Mouse (Mus musculus) mesoderm, embryonic 11.5 days (tissue): ENCODE measurements around the gene Prodh2.
"Not testable (repeated sequence)": the region's sequence is repeated elsewhere in the genome, so short reads cannot be mapped to it uniquely, and the experiment has no call there.

Experiments used
- DNase-seq: peaks from one replicate; pipeline ENCODE4 v3.0.0-alpha.2; 2012; ENCODE audit warnings: low read depth, low spot score

Gene Prodh2

DNA sequence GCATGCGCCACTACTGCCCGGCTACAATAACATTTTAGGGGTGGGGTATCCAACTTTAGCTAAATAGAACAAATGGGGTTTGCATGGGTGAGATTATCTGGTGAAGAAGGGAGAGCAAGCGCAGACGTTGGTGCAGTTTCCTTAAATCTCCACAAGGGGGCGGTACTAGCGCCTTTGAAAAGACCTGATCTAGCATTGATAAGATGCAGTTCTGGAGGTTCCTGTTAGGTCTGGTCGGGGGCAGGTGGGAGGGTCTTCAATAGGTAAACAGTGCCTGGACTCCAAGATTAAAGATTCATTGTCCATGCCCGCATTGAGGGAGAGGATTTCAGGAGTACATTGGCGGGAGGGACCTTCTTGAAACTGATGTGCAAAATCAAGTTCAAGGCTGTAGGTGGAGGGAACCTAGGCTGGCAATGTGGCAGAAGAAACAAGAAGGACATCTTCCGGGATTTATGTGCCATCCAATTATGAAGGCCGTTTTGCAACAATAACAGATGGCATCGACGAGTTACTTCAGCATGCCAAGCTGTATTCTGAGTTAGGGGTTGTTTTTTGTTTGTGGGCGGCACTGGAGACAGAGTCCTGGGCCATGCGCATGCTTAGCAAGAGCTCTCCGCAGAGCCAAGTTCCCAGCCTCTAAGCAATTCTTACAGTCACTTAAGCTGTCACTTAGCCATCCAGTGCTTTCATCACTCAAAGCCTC lies 3.0 kb upstream of the Prodh2 start:
- peak; percentile 63 for DNase-seq

- DNase-seq = no peak
Measured at GRCm38 (mm10) chr7:30490957-30491307, 2.5 kb upstream of the Prodh2 start.

- peak; percentile 80 for DNase-seq
Measured at GRCm38 (mm10) chr7:30492765-30493164, 657 bp upstream of the Prodh2 start.

DNA sequence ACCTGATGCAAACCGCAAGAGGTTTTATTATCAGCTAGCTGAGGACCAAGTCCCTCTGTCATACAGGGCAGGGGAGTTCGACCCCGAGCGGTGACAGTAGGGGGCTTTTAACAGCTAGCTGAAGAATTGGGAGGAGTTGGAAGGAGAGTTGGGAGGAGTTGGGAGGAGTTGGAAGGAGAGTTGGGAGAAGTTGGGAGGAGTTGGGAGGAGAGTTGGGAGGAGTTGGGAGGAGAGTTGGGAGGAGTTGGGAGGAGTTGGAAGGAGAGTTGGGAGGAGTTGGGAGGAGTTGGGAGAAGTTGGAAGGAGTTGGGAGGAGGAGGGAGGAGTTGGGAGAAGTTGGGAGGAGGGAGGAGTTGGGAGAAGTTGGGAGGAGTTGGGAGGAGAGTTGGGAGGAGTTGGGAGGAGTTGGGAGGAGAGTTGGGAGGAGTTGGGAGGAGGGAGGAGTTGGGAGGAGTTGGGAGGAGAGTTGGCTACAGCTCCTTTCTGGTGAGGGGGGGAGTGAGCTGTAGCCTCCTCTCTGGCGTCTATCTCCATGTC lies 2.2 kb downstream of the Prodh2 start:
- not testable (repeated sequence) for DNase-seq

DNA sequence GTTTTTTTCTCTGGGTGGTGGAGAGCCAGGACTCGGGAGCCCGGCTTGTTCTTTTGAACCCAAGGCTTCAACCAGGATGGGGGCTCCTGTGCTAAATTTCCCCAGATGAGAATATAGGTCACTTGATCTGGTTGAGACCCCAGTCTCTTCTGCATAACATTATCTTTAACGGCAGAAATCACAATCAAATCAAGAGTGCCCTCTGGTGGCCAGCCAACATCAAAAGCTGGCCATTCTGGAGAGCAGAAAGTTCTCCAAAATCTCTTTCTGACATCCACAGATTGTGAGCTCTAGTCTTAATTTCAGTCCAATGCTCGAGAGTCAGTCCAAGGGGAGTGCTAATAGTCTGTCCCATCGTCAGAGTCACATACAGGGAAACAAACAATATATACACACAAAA lies 7.7 kb downstream of the Prodh2 start:
- DNase-seq = not testable (repeated sequence)

GRCm38 (mm10) chr7:30508061-30508460 lies 14.6 kb downstream of the Prodh2 start:
- DNase-seq = no peak

- DNase-seq = no peak
Measured at GRCm38 (mm10) chr7:30515003-30515760, 21.8 kb downstream of the Prodh2 start.

DNA sequence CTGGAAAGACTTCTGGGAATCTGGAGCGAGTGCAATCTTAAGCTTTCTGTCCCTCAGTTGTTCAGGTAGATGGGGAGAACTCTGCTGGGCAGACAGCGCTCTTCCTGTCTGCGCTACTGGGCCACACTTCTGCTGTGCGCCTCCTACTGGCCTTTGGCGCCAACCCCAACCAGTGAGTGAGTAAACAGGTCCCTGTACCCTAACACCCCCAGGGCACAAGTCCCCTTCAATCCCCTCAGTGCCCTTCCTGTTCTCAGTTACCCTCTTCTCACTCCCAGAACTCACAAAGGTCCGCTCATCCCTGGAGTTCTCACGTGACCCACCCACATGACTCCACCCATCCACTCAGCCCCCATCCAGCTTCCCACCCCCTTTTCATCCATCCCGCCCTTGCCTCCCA lies 24.9 kb downstream of the Prodh2 start:
- no peak for DNase-seq

DNA sequence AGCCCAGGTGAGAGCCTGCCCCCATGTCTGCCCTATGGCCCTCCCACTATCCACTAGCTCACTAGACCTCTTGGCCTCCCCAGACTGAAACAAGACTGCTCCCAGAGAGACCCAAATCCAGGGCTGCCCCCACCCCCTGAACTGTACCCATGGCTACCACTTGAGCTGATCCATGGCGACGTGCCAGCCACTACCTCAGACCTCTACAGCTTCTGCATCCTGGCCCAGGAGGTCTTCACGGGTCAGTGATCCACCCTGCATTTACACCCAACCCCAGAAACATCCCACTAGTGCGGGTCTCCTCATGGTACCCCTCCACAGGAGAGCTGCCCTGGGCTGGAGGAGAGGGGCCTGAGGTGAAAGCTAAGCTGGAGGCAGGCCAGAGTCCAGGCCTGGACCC lies 27.0 kb downstream of the Prodh2 start:
- DNase-seq = no peak

GRCm38 (mm10) chr7:30520856-30521255 lies 27.4 kb downstream of the Prodh2 start:
- DNase-seq = no peak

DNA sequence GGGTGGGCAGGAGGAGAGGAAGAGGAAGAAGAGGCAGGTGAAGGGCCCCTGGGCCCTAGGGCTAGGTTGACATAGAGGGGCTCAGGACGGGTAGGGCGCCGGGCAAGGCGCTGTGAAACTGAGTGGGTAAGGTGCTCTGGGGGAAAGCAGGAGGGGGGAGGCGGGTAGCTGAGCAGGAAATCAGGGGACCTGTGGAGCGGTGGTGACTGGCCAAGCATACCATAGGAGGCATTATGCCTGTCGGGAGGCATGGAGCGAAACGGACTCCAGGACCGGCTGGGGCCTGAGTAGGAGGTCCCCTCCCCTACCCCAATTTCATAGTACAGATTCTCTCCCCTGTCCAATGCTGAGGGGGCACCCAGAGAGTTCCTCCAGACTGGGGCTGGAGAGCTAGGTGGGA lies 29.4 kb downstream of the Prodh2 start:
- no peak for DNase-seq

DNA sequence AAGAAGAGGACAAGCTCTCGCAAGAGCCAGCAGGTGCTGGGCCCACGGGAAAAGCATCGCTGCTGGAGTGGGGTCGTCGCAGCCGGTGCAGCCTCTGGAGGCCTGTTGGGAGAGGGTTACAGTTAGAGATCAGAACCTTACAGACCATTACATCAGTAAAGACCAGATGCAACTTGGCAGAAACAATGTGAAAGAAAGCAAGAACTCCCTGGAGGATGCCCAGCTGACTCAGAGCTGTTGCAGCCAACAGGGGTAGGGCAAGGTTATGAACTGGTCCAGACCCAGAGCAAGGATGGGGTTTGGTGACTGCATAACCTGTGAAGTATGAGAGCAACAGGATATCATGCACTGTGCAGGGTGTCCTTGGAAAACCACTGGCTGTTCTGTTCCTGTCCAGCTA lies 31.1 kb downstream of the Prodh2 start:
- no peak for DNase-seq

- no peak for DNase-seq
Measured at GRCm38 (mm10) chr7:30525954-30526353, 32.5 kb downstream of the Prodh2 start.

DNA sequence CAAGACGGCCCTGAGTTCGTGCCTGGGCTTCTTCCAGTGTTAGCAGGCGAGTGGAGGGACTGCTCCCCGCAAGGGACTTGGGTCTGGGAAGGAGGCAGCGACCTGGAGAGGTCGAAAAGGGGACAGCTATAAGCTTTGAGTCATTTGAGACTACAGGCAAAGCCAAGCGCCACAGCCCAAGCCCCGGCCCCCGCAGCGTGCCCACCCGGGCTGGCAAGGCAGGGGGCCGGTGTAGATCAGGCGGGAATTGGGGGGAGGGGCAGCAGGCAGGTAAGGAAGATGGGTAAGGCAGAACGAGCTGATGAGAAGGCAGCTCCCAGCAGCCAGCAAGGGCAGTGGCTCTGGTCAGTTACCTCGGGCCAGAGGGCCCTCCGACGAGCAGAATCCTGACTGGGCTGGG lies 33.0 kb downstream of the Prodh2 start:
- no peak for DNase-seq

DNA sequence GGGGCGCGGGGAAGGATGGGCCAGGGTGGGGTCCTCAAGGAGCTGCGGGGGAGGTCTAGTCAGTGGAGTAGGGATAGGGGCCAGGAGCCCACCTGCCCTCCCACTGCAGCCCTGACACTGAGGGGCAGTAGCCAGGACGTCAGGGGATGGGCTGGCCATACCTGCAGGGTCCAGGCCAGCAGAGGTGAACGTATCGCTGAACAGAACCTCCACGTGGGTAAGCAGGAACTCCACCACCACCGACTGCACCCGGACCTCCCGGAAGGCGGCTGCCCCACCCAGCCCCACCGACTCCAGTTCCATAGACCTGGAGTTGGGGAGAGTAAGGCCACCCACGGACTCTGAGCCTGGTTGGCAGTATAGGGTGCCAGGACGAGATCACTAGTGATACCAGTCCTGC lies 33.6 kb downstream of the Prodh2 start:
- DNase-seq = no peak

DNA sequence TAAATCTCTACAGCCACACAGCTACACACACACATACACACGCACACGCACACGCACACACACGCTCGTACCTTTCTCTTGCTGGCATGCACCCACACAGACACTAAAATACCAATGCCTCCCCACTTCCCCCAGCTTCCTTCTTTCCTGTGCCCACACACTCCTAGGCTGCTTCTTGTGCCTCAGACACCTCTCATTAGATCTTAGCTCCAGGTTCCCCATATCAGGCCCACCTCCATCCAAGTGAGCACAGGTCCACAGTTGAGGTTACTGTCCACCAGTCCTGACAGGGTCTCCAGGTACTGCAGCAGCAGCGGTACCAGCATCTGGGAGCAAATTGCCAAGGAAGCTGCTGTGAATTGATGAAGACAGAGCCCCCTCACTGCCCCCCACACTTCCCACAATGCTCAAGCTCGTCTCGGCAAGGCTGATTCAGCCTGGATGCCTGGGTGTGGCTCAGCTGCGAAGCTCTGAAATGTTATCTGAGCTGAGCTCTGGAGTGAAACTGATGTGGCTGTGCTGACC lies 37.9 kb downstream of the Prodh2 start:
- no peak for DNase-seq

DNA sequence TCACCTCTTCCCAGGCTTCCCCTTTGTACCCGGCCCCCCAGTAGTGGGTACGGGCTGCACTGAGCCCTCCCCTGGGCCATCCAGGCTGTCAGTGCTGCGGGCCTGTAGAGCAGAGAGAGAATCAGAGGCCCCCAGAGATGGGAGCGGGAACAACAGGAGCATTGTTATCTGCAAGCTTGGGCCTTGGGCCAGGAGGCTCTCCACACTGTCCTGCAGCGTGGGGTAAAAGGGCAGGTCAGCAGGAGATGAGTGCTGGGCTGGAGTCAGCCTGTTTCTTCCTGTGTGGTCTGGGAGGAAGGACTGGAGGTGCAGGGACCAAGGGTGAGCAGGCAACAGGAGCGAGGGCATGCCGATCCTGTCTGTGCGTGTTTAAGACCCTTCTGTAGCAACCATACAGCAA lies 39.5 kb downstream of the Prodh2 start:
- peak; percentile 54 for DNase-seq

DNA sequence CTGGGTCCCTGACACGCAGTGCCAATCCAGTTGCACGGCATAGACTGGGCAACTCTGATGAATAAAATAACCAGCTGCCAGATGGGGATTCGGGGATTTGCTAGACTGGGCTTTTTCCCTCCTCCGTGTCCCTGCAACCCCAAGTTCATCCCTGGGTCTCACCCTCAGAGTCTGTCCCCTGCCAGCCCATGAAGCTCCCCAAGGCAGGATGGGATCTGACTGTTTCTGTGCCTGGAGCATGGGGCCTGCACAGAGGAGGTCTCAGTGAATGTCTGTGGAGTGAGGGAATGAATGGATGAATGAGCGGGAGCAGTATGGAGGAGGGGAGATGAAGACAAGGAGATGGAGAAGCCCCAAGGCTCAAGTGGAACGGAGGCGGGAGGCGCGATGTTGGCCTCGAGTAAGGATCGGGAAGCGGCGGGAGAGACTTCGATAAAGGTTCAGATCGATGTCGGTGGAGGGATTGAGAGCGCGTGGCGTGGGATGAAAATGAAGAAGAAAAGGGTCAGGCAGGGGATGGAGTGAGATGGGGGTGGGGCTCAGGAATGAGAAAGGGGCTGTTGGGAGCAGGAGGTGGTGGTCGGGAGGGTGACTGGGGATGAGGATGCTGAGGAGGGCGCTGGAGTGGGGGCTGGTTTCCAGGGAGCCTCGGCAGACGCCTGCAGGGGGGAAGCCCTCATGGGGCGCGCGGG lies 40.7 kb downstream of the Prodh2 start:
- no peak for DNase-seq

DNA sequence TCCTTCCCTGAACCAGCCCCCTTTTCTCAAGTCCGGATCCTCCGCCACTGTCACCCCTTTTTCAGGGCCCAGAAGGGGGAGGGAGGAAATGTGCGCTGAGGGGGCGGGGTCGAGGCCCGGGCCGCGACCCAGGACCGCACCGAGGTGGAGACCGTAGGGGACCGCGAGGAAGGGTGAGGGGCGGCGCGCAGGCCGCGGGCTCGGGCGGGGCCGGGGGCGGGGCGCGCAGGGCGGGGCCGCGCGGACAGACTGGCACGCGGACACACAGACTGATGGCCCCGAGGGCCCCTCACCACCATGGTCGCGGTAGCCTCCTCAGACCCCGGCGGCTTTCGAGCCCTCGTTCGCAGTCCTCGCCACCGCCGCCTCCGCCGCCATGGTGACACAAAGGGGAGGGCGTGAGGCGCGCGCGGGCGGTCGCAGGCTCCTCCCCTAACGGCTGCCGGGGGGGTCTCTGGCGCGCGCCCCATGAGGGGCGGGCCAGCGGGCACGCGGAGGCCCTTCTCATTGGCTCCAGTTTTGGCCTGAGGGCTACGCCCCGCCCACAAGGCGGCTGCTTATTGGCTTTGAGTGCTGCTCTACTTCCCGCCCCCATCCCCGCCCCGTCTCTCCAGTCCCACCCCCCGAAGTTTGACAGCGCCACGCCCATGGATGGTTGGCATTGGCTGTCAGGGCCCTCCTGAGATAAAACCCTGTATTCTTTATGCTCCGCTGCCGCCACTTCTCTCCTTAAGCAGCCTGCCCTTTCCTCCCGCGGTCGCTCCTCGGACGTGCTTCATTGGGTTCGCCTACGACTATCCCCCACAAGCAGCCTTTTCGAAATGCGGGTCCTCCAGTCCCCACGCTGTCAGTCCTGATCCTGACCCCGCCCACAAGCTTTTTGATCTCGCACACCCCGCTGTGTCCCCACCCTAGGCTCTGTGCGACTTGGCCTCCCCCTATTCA lies 41.5 kb downstream of the Prodh2 start, which contains the start of gene Arhgap33:
Arhgap33 (minus strand) TSS at position 428 of the 945 bp plus-strand sequence.
- DNase-seq = peak; percentile 99

DNA sequence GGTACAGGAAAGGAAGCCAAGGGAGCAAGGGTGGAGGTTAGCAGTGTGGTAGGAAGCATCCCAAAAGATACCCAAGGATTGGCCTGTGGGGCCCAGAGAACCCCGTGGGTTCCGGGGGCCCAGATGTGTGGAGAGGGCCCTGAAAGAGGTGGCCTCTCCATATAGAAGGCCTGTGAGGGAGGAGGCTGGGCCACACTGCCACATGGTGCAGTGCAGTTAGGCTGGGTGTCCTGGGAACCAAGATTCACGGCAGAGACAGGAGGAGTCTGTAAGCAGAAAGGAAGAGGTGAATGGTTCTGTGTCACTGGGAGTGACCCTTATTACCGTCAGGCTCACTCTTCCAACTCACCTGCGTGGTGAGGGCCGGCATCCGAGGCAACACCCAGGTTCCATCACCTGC lies 47.1 kb downstream of the Prodh2 start:
- no peak for DNase-seq

DNA sequence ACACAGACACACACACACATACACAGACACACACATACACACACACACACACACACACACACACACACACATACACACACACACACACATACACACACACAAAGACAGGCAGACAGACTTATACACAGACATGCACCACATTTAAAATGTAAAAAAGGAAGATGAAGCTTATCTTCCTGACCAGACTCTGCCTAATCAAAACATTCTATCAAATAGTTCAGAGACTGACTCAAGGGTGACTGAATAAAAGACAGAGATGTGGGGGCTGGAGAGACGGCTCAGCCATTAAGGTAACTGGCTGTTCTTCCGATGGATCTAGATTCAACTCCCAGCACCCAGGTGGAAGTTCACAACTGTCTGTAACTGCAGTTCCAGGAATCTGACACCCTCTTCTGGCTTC lies 50.9 kb downstream of the Prodh2 start:
- DNase-seq = no peak
